Mouse (Mus musculus) spleen, adult 18-20 months (tissue): Measurements from ENCODE around the gene Ddx39b.

Source experiments
- DNase-seq, 2 experiments: peaks; one replicate each; pipeline ENCODE4 v3.0.0; 2022; ENCODE audit warnings: mixed read lengths in 2 of 2

Gene Ddx39b

GRCm38 (mm10) chr17:35241305-35242014 is at the start of gene Ddx39b:
Gene Ddx39b, plus strand, starts transcription at chr17:35241746.
- DNase-seq: peak; percentile 90 to 94

GRCm38 (mm10) chr17:35192924-35193323 is 48.6 kb upstream of the Ddx39b start:
- no peak for DNase-seq

GRCm38 (mm10) chr17:35193881-35194843 is 47.4 kb upstream of the Ddx39b start, which contains the start of gene Ltb:
Gene Ltb, plus strand, starts transcription at chr17:35194439.
- peak; percentile 77 to 86 for DNase-seq

GRCm38 (mm10) chr17:35194844-35195630 is 46.5 kb upstream of the Ddx39b start:
- peak; percentile 49 to 58 for DNase-seq

- peak; percentile 83 to 93 for DNase-seq
Observed at GRCm38 (mm10) chr17:35195631-35196320, 45.8 kb upstream of the Ddx39b start.

- no peak for DNase-seq
Observed at GRCm38 (mm10) chr17:35196321-35196641, 45.3 kb upstream of the Ddx39b start.

GRCm38 (mm10) chr17:35197126-35197525 is 44.4 kb upstream of the Ddx39b start:
- DNase-seq: no peak

GRCm38 (mm10) chr17:35198029-35198428 is 43.5 kb upstream of the Ddx39b start:
- DNase-seq: no peak

- DNase-seq: no peak
Observed at GRCm38 (mm10) chr17:35198946-35199345, 42.6 kb upstream of the Ddx39b start.

- DNase-seq: peak in 1 of 2 experiments; percentile 58
Observed at GRCm38 (mm10) chr17:35200398-35200797, 41.1 kb upstream of the Ddx39b start.

- DNase-seq: peak in 1 of 2 experiments; percentile 39
Observed at GRCm38 (mm10) chr17:35201128-35201527, 40.4 kb upstream of the Ddx39b start.

GRCm38 (mm10) chr17:35201787-35202186 is 39.8 kb upstream of the Ddx39b start, which contains the start of gene Tnf:
Gene Tnf, minus strand, starts transcription at chr17:35202007.
- peak; percentile 62 to 76 for DNase-seq

- no peak for DNase-seq
Observed at GRCm38 (mm10) chr17:35202442-35202841, 39.1 kb upstream of the Ddx39b start.

GRCm38 (mm10) chr17:35204494-35205379 is 36.8 kb upstream of the Ddx39b start, which contains the start of gene Lta:
Gene Lta, minus strand, starts transcription at chr17:35205351.
- DNase-seq: peak; percentile 68 to 73

GRCm38 (mm10) chr17:35205380-35205769 is 36.2 kb upstream of the Ddx39b start:
- no peak for DNase-seq

GRCm38 (mm10) chr17:35209785-35210535 is 31.6 kb upstream of the Ddx39b start:
- DNase-seq: peak; percentile 67 to 73

- no peak for DNase-seq
Observed at GRCm38 (mm10) chr17:35210593-35210992, 31.0 kb upstream of the Ddx39b start.

GRCm38 (mm10) chr17:35213071-35213470 is 28.5 kb upstream of the Ddx39b start:
- DNase-seq: no peak

GRCm38 (mm10) chr17:35218516-35219193 is 22.9 kb upstream of the Ddx39b start:
- peak; percentile 67 to 72 for DNase-seq
